Mouse (Mus musculus) neural tube, embryonic 11.5 days (tissue): ENCODE measurements around the gene Shisal1. TPM values are rescaled to one million over a fixed set of nuclear protein-coding genes. Genes with fewer than 3 reads are reported as not detected.

Experiments used
- ATAC-seq: fragments of 200-750 bp; cut with Nextera tagmentation; 2 replicates; pipeline ENCODE4 v1.8.0; 2017; ENCODE audit warnings: moderate number of reproducible peaks, mild to moderate bottlenecking, moderate TSS enrichment, moderate library complexity; ENCODE audit not compliant: insufficient read depth, low FRiP score, low TSS enrichment
- DNase-seq: peaks from one replicate; pipeline ENCODE4 v3.0.0-alpha.2; 2015; ENCODE audit warnings: low spot score
- H3K27ac ChIP-seq: fragments of 300-500 bp; sonication (generic); 2 replicates; pipeline ENCODE4 v1.5.1; 2014; ENCODE audit warnings: low read depth, mild to moderate bottlenecking, low read length
- H3K27me3 ChIP-seq: fragments of 300-500 bp; sonication (generic); 2 replicates; pipeline ENCODE4 v1.6.1; 2014; ENCODE audit warnings: mild to moderate bottlenecking, low read length, mixed read lengths; ENCODE audit not compliant: control insufficient read depth, insufficient read depth
- H3K36me3 ChIP-seq: fragments of 300-500 bp; sonication (generic); 2 replicates; pipeline ENCODE4 v1.6.1; 2014; ENCODE audit warnings: mild to moderate bottlenecking, low read length, moderate library complexity, mixed read lengths; ENCODE audit not compliant: control insufficient read depth, insufficient read depth
- H3K4me1 ChIP-seq: fragments of 300-500 bp; sonication (generic); 2 replicates; pipeline ENCODE4 v1.6.1; 2014; ENCODE audit warnings: low read length, mixed read lengths; ENCODE audit not compliant: control insufficient read depth, insufficient read depth
- H3K4me2 ChIP-seq: fragments of 300-500 bp; sonication (generic); 2 replicates; pipeline ENCODE4 v1.6.1; 2014; ENCODE audit warnings: low read depth, mild to moderate bottlenecking, moderate library complexity
- H3K4me3 ChIP-seq: fragments of 300-500 bp; sonication (generic); 2 replicates; pipeline ENCODE4 v1.5.1; 2014; ENCODE audit warnings: low read depth, low read length
- H3K9ac ChIP-seq: fragments of 300-500 bp; sonication (generic); 2 replicates; pipeline ENCODE4 v1.6.1; 2014; ENCODE audit warnings: mild to moderate bottlenecking, low read length
- H3K9me3 ChIP-seq: fragments of 300-500 bp; sonication (generic); 2 replicates; pipeline ENCODE4 v1.6.1; 2016; ENCODE audit warnings: low read length; ENCODE audit not compliant: control insufficient read depth
- WGBS: fragments of 180-500 bp; shearing (Covaris S2); extraction: QIAGEN DNeasy Blood & Tissue Kit; methylation state at CpG from one replicate; pipeline ENCODE4 v1.1.7; 2014; 5-methylcytosine and 5-hydroxymethylcytosine counted together
- polyA plus RNA-seq: library from polyadenylated mRNA; unstranded; fragments of >200 nt; fragmentation: Nextera tagmentation; extraction: Ambion mirVana; gene quantifications from 2 replicates; pipeline ENCODE4 v1.2.1, GENCODE M21; 2014

Shisal1 gene
- polyA plus RNA-seq, 1 experiment from 2014 or later, result 7.3 TPM

DNA sequence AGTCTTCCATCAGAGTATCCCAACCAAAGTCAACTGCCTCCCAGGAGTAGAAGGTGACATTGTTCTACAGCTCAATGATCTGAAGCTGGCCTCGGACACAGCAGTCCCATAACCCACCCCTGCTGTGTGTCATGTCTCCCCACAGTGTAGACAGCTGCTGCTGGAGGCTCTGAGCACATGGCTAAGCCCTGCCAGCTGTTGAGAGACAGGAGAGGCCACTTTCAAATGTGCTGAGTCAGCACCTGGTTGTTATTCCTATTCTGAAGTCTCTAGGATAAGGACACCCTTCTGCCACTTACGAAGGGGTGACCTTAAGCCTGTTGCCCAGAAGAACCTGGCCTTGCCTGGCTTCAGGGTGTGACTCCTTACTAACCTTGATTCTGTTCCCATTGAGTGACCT, 14.5 kb upstream of the Shisal1 start:
- Histone ChIP-seq H3K27ac (no peak overlapping the region), H3K4me3 (no peak overlapping the region), H3K36me3 (no peaks in the 10 kb centered on the region), H3K9ac (no peak overlapping the region), H3K9me3 (no peaks in the 10 kb centered on the region), H3K27me3 (no peaks in the 10 kb centered on the region), H3K4me2 (no peak overlapping the region), H3K4me1 (no peaks in the 10 kb centered on the region)
- DNase-seq (no peak), ATAC-seq (no peak)
- WGBS, result 68% methylated on average over 2 of the region's 2 CpGs

DNA sequence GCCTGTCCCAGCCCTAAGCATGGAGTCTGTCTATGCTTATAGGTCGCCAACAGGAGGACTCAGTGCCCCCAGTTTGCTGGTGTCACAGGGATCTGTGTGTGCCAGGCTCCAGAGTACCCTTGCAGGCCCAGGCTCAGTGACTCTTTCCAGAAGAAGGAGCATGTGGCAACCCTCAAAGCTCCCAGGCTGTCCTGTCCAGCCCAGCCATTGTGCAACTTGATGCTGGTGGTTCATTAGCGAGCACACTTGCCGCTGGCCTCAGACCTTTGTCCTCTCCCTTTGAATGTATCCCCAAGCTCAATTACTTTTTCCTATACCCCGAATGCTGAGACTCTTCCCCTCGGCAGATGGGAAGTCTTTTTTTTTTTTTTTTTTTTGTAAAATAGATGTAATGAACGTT, 12.1 kb upstream of the Shisal1 start:
- WGBS, result 71% methylated on average over 6 of the region's 6 CpGs
- no peak overlapping the region for H3K4me2 ChIP-seq
- no peak overlapping the region for H3K4me3 ChIP-seq
- no peaks in the 10 kb centered on the region for H3K9me3 ChIP-seq
- DNase-seq (no peak), ATAC-seq (no peak)
- no peak overlapping the region; the same call in 1 of the 2 replicates for H3K9ac ChIP-seq
- H3K27me3 ChIP-seq, result no peaks in the 10 kb centered on the region
- H3K4me1 ChIP-seq, result no peaks in the 10 kb centered on the region
- no peaks in the 10 kb centered on the region for H3K36me3 ChIP-seq
- no peak overlapping the region for H3K27ac ChIP-seq

DNA sequence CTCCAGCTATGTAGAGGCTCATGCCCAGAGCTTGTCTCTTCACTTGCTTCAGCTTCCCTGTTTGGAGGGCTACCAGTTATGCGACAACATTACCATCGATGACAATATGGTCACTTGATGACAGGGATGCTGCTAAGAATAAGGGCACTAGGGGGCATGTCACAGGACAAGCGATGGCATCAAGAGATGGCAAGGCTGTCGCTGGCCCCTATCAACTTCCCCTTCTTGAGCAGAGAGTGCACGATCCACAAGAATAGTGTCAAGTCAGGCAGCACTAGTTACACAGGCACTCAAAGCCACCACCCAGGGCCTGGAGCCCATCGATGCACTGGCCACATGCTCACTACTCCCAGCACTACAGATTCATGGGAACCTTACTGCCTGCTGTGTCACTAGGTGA, 8.4 kb upstream of the Shisal1 start:
- Histone ChIP-seq H3K9ac (no peak overlapping the region), H3K36me3 (no peaks in the 10 kb centered on the region), H3K27me3 (no peaks in the 10 kb centered on the region), H3K4me3 (no peak overlapping the region), H3K27ac (no peak overlapping the region), H3K4me2 (no peak overlapping the region), H3K4me1 (peaks cover 6% of the 10 kb centered on the region), H3K9me3 (no peaks in the 10 kb centered on the region)
- WGBS, result 95% methylated on average over 6 of the region's 6 CpGs
- DNase-seq, result no peak
- ATAC-seq, result no peak

DNA sequence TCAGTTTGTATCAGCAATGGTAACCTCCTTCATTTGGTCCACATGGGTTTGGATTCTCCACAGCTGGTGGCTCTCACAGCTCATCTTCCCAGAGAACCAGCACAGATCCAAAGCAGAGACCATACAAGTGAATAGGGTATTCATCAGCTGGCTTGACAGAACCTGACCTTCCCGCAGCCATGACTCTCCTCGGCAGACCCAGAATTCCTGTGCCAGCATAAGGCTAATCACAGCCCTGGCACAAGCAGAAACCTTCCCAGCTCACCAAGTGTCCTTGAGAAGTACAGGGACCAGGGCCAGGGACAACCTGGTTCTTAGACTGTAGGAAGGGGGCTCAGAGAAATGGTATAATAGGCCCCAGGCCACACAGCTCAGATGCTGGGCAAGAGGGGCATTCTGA, 6.2 kb upstream of the Shisal1 start:
- Histone ChIP-seq H3K27me3 (peaks cover 9% of the 10 kb centered on the region), H3K9me3 (no peaks in the 10 kb centered on the region), H3K36me3 (no peaks in the 10 kb centered on the region), H3K27ac (no peak overlapping the region), H3K9ac (no peak overlapping the region), H3K4me2 (no peak overlapping the region), H3K4me3 (no peak overlapping the region), H3K4me1 (peaks cover 8% of the 10 kb centered on the region)
- DNase-seq (no peak), ATAC-seq (no peak)
- WGBS, result 87% methylated on average over 2 of the region's 2 CpGs

DNA sequence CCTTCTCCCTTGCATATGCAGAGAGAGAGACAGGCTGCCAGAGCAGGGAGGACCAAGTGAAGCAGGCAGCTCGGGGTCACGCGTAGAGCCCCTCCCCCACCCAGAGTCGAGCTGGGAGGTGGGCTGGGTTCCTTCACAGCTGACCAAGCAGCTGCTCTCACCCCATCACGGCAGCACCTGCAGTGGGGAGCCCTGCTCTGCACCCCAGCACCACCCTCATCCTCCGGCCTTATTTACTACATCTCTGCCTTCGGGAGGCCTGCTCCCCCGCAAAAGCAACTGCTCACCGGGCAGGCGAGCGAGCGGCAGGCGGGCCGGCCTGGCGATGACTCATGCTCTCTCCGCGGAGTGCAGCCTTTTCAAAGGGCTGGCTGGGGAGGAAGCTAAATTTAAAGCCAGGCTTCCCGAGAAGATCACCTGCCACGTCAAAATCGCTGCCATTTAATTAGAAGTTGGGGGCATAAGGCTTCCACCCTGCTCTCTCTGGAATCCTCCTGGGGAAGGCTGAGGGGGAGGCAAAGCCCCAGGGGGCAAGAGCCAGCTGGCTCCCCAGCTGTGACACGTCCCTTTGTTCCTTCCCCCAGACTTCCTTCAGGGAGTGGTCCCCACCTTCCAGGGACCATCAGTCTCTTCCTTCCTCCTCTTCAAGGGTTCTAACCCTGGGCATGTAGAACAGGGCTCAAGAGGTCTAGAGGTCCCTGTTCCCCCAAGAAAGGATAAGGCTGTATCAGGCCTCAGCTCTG, 3.7 kb upstream of the Shisal1 start:
- ATAC-seq, result no peak
- Histone ChIP-seq H3K9ac (peak overlapping the region; percentile 43; the same call in 1 of the 2 replicates), H3K27me3 (peaks cover 23% of the 10 kb centered on the region), H3K27ac (no peak overlapping the region), H3K9me3 (no peaks in the 10 kb centered on the region), H3K4me2 (peak overlapping the region; percentile 43), H3K36me3 (no peaks in the 10 kb centered on the region), H3K4me1 (peaks cover 8% of the 10 kb centered on the region), H3K4me3 (no peak overlapping the region; the same call in 1 of the 2 replicates)
- DNase-seq, result peak; percentile 69
- 3% methylated on average over 21 of the region's 21 CpGs for WGBS

DNA sequence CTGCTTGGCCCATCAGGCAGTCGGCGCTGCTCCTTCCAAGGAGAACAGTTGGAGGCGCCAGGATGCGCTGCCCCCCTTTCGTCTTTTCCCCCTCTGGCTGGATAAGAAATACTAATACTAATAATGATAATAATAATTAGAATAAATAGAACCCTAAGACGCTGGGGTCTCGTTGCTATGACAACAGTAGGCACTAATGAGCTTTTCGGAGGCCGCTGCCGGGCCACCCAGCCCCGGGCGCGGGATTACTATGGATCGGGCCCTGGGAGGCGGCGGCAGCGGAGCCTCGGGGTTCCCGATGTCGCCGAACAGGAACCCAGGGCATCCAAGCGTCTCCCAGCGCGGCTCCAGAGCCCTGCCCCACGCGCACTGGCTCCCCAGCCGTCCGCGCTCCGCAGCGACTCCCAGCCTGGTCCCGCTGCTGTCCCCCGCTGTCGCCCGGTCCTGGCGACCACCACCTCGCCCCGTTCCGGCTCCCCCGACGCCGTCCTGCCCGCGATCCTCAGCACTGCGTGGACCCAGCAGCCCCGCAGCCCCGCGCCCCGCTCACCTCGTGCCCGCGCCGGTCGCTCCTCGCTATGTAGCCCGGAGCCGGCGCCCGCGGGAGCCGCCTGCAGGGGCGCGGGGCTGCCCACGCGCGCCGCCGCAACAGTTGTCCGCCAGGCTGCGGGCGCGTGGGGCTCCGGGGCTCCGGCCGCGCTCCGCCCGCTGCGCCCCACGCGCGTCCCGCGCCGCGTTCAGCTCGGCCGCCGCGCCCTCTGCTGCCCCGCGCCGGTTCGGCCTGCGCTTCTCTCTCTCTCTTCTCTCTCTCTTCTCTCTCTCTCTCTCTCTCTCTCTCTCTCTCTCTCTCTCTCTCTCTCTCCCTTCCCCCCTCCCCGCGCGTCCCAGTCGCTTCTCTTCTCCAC, 833 bp downstream of the Shisal1 start:
- Histone ChIP-seq H3K36me3 (no peaks in the 10 kb centered on the region), H3K27ac (no peak overlapping the region), H3K9me3 (no peaks in the 10 kb centered on the region), H3K9ac (peak overlapping the region; percentile 53), H3K4me3 (peak overlapping the region; percentile 43), H3K27me3 (peaks cover 33% of the 10 kb centered on the region), H3K4me2 (peak overlapping the region; percentile 60), H3K4me1 (peaks cover 13% of the 10 kb centered on the region)
- no peak for ATAC-seq
- DNase-seq, result peak; percentile 35
- WGBS, result 2% methylated on average over 72 of the region's 99 CpGs

DNA sequence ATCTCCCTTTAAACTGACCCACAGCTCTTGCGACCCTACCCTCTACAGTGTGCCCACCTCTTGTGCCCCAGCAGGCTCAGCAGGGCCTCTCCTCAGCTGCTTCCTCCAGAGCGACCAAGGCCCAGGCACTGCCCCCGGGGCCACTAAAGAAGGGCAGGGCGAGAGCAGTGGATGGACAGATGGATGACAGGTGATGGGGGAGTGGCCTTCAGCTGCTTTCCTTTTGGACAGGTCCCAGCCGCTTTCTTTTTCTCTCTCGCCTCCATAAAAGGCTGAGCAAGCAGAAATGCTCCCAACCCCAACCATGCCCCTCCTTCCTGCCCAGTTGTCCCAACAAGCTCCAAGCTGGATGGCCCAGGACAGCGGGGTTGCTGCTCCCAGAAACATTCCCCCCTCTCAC, 2.7 kb downstream of the Shisal1 start:
- Histone ChIP-seq H3K27me3 (peaks cover 33% of the 10 kb centered on the region), H3K4me2 (no peak overlapping the region), H3K4me1 (peaks cover 6% of the 10 kb centered on the region), H3K9ac (no peak overlapping the region), H3K36me3 (no peaks in the 10 kb centered on the region), H3K4me3 (no peak overlapping the region), H3K9me3 (no peaks in the 10 kb centered on the region), H3K27ac (no peak overlapping the region)
- 29% methylated on average over 7 of the region's 7 CpGs for WGBS
- DNase-seq (no peak), ATAC-seq (no peak)

DNA sequence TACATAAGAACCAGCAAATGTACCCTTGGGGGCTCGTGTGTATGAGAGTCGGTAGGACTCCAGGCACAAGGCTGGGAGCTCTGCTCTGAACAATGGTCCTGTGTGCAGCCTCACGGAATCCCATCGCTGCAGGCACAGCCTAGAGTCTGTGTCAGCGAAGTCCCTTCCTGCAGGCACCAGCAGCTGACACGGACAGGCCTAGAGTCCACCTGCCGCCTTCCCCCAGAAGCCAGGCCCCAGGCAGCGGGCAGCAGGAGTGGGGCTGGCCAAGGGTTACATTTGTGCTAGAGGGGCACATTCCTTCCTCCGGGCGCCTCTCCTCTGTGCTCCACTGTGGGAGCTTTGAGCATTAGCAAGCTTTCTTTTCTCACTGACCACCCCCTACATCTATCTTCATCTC, 3.3 kb downstream of the Shisal1 start:
- Histone ChIP-seq H3K27me3 (peaks cover 29% of the 10 kb centered on the region), H3K4me2 (no peak overlapping the region), H3K4me3 (no peak overlapping the region), H3K27ac (no peak overlapping the region), H3K9ac (no peak overlapping the region), H3K9me3 (no peaks in the 10 kb centered on the region), H3K4me1 (peaks cover 6% of the 10 kb centered on the region), H3K36me3 (no peaks in the 10 kb centered on the region)
- DNase-seq, result no peak
- 56% methylated on average over 10 of the region's 10 CpGs for WGBS
- ATAC-seq, result no peak
